Mouse (Mus musculus) erythroblast, embryonic 14.5 days (primary cell): ENCODE results near the gene Adgrf3.

Experiments
- GATA1 ChIP-seq: IDR thresholded peaks from 2 replicates; pipeline ENCODE4 v1.6.1; 2012; ENCODE audit warnings: low read length, inconsistent platforms, mixed read lengths
- TAL1 ChIP-seq: IDR thresholded peaks from 3 replicates; pipeline ENCODE4 v1.6.1; 2012; ENCODE audit warnings: low read length, inconsistent platforms, mixed read lengths

DNA sequence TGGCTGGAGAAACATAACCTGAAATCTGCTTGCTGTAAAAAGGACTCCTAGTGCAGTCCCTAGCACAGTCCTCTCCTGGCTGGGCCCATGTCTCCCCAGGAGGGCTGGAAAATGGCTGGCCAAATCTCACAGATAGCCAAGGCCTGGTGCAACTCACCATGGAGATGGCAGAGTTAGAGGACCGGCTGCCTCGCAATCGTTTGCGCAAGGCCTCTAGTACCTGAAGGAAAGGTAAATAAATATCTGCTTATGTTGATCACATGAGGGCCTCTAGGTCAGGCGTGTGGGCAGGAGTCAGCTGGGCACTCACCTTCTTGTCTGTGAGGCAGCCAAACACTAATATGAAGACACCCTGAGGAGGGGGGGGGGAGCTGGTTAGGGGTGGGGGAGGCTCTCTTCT, 10.2 kb downstream of the Adgrf3 start:
- no peak for TF ChIP-seq GATA1
- no peak for TF ChIP-seq TAL1
